Mouse (Mus musculus) R1 (cell line): Measurements from ENCODE around the gene Ccr4.

ENCODE experiments used
- DNase-seq: peaks from one replicate; pipeline ENCODE4 v3.0.0-alpha.2; 2018; ENCODE audit warnings: low read depth, low spot score

The Ccr4 gene

DNA sequence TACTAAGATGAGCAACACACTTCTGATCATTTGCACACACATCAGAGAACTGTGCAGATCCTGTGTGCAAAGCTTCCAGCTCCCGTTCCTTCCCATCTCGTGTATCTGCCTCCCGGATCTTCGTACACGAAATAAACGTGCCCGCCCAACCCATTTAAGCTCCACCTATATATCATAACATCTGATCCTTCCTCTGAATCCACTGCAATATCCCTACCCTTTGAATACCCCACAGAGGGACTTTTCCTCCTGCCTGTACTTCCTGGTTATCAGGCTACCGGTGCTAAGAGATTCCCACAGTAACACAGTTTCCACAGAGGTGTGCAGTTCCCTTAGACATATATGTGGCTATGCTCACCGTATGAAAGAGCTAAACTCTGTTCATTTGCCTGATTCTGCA, at the start of gene Ccr4:
Gene Ccr4, minus strand, starts transcription at position 101 of the 400 bp plus-strand sequence.
- DNase-seq, result no peak

GRCm38 (mm10) chr9:114553828-114554227, 49.1 kb upstream of the Ccr4 start:
- DNase-seq, result peak; percentile 83

GRCm38 (mm10) chr9:114550033-114550432, 45.3 kb upstream of the Ccr4 start:
- DNase-seq, result peak; percentile 47

GRCm38 (mm10) chr9:114549117-114549516, 44.4 kb upstream of the Ccr4 start:
- DNase-seq, result peak; percentile 96

- DNase-seq, result no peak
Observed at GRCm38 (mm10) chr9:114548496-114548895, 43.8 kb upstream of the Ccr4 start.

GRCm38 (mm10) chr9:114547643-114548077, 42.9 kb upstream of the Ccr4 start:
- DNase-seq, result peak; percentile 72

DNA sequence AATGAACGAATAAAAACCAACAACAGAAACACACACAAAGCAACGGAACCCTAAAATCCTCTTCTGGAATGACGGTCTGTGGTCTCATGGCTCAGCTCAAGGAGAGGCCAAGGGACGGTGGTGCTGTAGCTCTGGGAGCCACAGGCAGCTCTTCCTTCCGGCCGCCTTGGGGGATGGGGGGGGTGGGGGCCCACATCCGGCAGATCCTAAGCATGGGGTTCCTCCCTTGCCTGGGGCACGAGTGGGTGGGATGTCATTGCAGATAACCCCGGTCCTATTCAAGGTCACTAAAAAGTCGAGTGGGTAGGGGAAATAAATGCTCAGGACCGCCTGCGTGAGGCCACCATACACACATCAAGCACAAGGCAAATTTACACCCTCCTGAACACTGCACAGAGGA, 42.0 kb upstream of the Ccr4 start:
- DNase-seq, result peak; percentile 72

DNA sequence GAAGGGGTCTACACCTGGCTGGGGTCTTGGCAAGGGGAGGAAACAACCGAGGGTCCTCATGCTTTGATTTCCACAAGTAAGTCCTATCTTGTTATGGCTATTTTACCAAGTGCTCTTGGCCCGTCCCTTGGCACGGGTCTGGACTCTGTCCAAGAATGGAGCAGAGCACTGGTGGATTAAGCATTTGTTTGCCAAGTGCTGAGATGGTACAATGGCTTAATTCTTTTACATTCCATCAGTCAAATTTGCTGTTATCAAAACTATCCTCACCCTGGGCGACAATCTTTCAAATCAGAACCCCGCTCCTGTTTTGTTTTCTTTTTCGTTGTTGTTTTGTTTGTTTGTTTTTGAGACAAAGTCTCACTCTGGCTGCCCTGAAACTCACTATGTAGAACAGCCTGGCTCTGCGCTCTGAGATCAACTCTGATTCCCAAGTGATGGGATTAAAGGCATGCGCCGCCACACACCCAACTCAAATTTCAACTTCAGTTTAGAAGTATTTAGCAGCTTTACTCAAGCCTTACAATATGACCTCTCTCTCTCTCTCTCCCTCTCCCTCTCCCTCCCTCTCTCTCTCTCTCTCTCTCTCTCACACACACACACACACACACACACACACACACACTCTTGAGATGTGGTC, 40.2 kb upstream of the Ccr4 start:
- DNase-seq, result no peak

GRCm38 (mm10) chr9:114543882-114544753, 39.4 kb upstream of the Ccr4 start:
- no peak for DNase-seq

DNA sequence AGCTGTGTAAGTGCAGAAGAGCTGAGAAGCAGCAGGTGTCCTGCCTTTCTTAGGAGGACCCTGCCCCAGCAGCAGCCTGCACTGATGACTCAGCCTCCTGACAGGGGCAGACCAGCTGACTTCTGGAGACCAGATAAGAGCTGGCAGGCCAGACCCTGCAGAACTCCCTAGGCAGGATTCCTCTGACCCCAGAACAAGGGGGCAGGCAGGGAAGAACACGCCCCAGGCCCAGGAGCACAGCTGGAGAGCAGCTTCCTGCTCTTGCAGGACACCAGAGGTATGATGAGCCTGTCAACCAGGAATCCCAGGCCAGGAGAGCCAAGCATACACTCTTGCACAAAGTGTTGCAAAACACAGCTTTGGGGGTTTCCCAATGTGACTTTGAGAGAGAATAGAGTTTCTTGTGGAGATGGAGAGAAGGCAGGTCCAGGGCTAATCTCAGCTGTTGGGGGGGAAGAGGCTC, 36.6 kb upstream of the Ccr4 start:
- DNase-seq, result peak; percentile 89

GRCm38 (mm10) chr9:114538996-114539563, 34.4 kb upstream of the Ccr4 start:
- DNase-seq, result no peak

- no peak for DNase-seq
Observed at GRCm38 (mm10) chr9:114536628-114537027, 31.9 kb upstream of the Ccr4 start.

GRCm38 (mm10) chr9:114534747-114535517, 30.2 kb upstream of the Ccr4 start:
- peak; percentile 64 for DNase-seq

- peak; percentile 93 for DNase-seq
Observed at GRCm38 (mm10) chr9:114533848-114534247, 29.1 kb upstream of the Ccr4 start.

- DNase-seq, result no peak
Observed at GRCm38 (mm10) chr9:114531276-114531675, 26.6 kb upstream of the Ccr4 start.

DNA sequence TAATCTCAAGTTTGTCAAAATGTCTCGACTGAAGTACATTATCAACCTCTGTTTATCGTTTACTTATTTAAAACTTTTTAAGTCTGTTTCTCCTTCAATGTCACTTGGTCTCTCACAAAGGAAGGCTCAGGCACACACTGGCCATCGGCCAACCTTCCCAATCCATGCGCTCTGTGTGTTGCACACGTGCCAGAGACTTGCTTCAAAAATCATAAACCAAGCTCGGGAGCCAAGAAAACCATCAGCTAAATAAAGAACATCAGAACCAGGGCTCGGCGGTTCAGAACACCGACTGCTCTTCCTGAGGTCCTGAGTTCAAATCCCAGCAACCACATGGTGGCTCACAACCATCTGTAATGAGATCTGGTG, 23.9 kb upstream of the Ccr4 start:
- DNase-seq, result no peak

- DNase-seq, result peak; percentile 100
Observed at GRCm38 (mm10) chr9:114527992-114528679, 23.4 kb upstream of the Ccr4 start.

- peak; percentile 93 for DNase-seq
Observed at GRCm38 (mm10) chr9:114527085-114527484, 22.4 kb upstream of the Ccr4 start.

DNA sequence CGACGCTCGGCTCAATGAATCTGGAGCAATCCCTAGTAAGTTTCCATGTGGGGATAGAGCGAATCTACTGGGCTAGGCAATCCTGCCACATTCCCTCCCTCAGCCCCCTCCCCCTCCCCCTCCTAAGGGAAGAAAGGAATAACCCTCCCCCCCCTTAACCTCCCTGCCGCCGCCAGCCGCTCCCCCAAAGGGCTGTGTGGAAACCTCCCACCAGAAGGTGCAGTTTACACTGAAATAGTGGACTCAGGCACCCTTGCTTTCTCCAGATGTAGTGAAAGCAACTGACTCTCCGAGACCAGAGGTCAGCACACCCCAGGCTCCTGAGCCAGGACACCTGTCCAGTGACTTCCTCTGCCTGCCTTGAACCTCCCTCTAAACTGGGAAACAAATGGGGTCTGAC, 21.9 kb upstream of the Ccr4 start:
- peak; percentile 86 for DNase-seq

DNA sequence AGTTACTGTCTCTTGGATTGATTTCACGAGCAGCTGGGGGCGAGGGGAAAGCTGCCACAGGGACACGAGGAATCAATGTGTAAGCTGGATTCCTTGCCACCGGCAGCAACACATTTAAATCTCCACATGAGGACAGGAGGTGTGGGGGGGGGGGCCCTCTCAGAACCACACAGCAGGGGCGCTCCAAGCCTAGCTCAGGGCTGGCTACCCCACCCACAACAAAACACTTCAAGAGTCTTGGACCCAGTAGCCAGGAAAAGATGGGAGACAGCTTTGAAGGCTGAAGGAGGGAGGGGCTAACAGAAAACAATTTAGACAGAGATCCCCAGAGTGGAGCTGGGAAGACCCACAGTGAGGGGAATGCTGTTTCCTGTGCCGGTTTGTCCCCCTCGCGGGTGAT, 21.2 kb upstream of the Ccr4 start:
- peak; percentile 91 for DNase-seq

DNA sequence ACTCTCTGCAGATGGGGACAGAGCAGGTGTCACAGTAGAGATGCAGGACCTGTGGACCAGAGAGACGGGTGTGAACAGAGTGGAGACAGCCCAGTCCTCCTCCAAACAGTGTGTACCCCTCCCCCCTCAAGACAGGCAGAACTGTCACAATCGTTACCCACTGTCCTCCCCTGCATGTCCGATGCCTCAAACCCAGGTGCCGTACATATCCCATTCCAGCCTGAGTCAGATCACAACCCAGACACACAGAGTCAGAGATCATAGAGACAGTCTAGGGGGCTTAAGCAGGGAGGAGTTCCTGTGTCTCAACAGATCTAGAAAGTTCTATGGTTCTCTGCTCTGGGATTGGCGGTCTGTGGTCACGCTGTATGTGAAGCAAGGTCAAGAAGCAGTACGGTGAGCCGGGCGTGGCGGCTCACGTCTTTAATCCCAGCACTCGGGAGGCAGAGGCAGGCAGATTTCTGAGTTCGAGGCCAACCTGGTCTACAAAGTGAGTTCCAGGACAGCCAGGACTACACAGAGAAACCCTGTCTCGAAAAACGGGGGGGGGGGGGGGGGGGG, 20.4 kb upstream of the Ccr4 start:
- DNase-seq, result peak; percentile 78
